Mouse (Mus musculus): ENCODE measurements at regions not wholly inside any gene's neighbourhood (a gene's known extent, or its start where the extent isn't known, plus 50 kb on each side); places are given as distances from the start of the nearest gene placed in this dataset.
A peak's percentile ranks its signal among the peaks of the same experiment; 100 is the strongest.

DNA sequence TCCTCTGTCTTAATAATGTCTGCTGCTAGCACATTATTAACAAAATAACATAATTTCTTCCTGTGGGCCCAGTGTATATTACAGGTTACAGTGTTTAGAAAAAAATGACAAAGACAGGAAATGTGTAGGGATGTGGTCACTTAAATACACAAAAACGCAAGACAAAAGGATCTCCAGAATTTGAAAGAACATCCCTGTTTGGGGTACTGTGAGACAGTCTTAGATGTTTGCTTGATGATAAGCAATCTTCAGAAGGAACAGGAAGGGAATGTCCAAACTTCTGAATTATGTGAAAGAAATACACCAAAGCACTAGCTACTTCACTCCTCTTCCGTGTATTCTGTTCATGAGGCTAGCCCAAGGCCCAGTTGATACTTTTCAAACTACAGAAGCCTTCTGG, 251.8 kb downstream of the Ptprc start:
- peaks cover 35% of the 10 kb centered on the region for H3K4me1 ChIP-seq
- no peaks in the 10 kb centered on the region for H3K9me3 ChIP-seq
- no peak overlapping the region for H3K4me3 ChIP-seq
- no peak overlapping the region for H3K9ac ChIP-seq
- 91% methylated on average over 2 of the region's 2 CpGs for WGBS
- no peaks in the 10 kb centered on the region for H3K27me3 ChIP-seq (replicated peaks)
- H3K4me2 ChIP-seq (replicated peaks): no peak overlapping the region
- ATAC-seq (ENCODE audit: low FRiP score, low read depth): no peak
- H3K27ac ChIP-seq: no peak overlapping the region
- no peaks in the 10 kb centered on the region for H3K36me3 ChIP-seq

GRCm38 (mm10) chr1:137922769-137923168, 252.7 kb downstream of the Ptprc start:
- no peaks in the 10 kb centered on the region for H3K27me3 ChIP-seq (replicated peaks)
- H3K9me3 ChIP-seq: no peaks in the 10 kb centered on the region
- no peak overlapping the region for H3K4me3 ChIP-seq
- no peak overlapping the region for H3K9ac ChIP-seq
- peaks cover 26% of the 10 kb centered on the region for H3K4me1 ChIP-seq
- ATAC-seq (ENCODE audit: low FRiP score, low read depth): no peak
- no peak overlapping the region for H3K4me2 ChIP-seq (replicated peaks)
- H3K36me3 ChIP-seq: peaks cover 4% of the 10 kb centered on the region; the same call in 1 of the 2 replicates
- 84% methylated on average over 7 of the region's 7 CpGs for WGBS
- H3K27ac ChIP-seq: no peak overlapping the region

GRCm38 (mm10) chr1:137921592-137921991, 253.9 kb downstream of the Ptprc start:
- WGBS: 91% methylated on average over 2 of the region's 2 CpGs

DNA sequence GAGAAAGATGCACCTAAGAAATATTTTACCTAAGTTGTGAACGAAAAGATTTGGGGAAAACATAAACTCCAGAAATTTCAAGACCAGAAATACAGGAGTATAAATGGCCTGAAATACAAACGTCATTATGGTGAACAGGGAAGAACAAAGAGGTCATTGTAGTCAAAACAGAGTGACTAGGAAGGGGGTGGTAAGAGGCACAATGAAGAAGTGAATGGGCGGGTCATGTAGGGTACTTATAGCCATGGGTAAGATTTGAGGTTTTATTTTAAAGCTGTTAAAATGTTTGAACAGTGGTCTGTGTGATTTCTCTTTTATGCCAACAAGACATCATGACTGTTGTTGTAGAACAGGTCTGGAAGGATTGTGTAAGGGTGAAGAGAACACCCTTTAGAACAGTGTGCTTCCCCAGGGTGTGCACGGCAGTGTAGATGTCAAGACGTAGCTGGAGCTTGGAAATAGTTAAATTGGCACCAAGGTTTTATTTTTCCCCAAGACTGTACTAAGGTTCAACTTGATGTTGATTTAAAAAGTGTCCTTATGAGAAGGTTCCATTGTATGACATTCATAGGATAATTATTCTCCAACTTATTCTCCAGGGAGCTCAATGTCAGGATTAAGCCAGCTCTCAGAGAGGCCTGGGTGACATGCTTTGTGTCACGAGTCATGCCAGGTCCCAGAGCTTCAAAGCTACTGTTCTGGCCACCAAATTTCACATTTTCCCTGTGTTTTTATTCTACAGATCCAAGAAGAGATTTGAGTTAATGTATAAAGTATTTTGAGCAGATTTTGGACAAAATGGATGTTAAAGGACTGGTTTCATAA, 255.6 kb downstream of the Ptprc start:
- Histone ChIP-seq H3K9me3 (no peaks in the 10 kb centered on the region), H3K9ac (no peak overlapping the region), H3K27me3 (replicated peaks) (no peaks in the 10 kb centered on the region), H3K4me3 (no peak overlapping the region), H3K36me3 (peaks cover 4% of the 10 kb centered on the region; the same call in 1 of the 2 replicates), H3K4me1 (peaks cover 6% of the 10 kb centered on the region; the same call in 1 of the 2 replicates), H3K4me2 (replicated peaks) (no peak overlapping the region), H3K27ac (no peak overlapping the region)
- WGBS: 57% methylated on average over 6 of the region's 6 CpGs
- ATAC-seq (ENCODE audit: low FRiP score, low read depth): no peak

More at GRCm38 (mm10) chr1:137921592-137921991, 253.9 kb downstream of the Ptprc start:
- ATAC-seq (ENCODE audit: low FRiP score, low read depth): no peak
- Histone ChIP-seq H3K9me3 (no peaks in the 10 kb centered on the region), H3K9ac (no peak overlapping the region), H3K36me3 (peaks cover 4% of the 10 kb centered on the region; the same call in 1 of the 2 replicates), H3K4me3 (no peak overlapping the region), H3K27me3 (replicated peaks) (no peaks in the 10 kb centered on the region), H3K4me2 (replicated peaks) (no peak overlapping the region), H3K4me1 (peaks cover 14% of the 10 kb centered on the region), H3K27ac (no peak overlapping the region)

DNA sequence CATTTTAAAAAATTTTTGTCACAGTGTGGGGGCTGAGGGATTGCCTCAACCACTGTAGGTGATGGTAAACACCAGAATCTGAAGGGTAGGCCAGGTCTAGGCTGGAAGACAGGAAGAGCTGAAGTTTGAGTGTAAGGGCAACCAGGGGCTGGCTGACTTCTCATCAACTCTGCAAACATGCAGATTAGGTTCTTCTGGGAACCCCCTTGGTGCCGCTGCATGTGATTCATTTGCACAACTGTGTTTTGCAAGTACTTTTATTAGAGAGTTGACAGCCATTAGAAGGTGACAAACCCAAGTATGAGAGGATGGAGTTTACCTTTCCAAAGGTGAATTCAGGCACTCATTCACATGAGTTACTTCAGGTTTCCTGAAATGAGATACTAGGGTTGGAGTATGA, 258.1 kb downstream of the Ptprc start:
- no peaks in the 10 kb centered on the region for H3K9me3 ChIP-seq
- no peak overlapping the region for H3K27ac ChIP-seq
- H3K27me3 ChIP-seq (replicated peaks): no peaks in the 10 kb centered on the region
- WGBS: 79% methylated on average over 1 of the region's 1 CpGs
- H3K4me1 ChIP-seq: peaks cover 8% of the 10 kb centered on the region; the same call in 1 of the 2 replicates
- no peak overlapping the region for H3K9ac ChIP-seq
- no peak overlapping the region for H3K4me3 ChIP-seq
- no peak overlapping the region for H3K4me2 ChIP-seq (replicated peaks)
- no peak for ATAC-seq (ENCODE audit: low FRiP score, low read depth)
- H3K36me3 ChIP-seq: peaks cover 4% of the 10 kb centered on the region; the same call in 1 of the 2 replicates

DNA sequence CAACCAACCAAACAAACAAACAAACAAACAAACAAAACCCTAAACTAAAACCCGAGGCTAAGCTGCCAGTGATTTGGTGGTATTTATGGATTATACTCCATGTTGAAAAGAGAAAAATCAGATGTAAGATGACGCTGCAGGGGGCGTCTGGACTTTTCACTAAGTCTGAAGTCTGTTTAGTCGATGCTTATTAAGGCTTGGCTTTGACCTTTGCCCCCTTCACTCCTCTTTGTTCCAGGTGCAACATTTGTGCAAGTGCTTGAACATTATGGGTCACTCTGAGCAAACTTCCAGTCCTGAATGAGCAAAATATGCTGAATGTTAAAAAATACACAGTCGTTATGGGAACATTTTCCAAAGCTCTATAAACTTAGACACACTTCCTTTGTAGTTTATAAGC, 268.6 kb downstream of the Ptprc start:
- H3K9ac ChIP-seq: no peak overlapping the region
- H3K4me2 ChIP-seq (replicated peaks): no peak overlapping the region
- no peak for ATAC-seq (ENCODE audit: low FRiP score, low read depth)
- no peak overlapping the region for H3K4me3 ChIP-seq
- H3K27ac ChIP-seq: no peak overlapping the region
- peaks cover 5% of the 10 kb centered on the region for H3K36me3 ChIP-seq
- H3K27me3 ChIP-seq (replicated peaks): no peaks in the 10 kb centered on the region
- peaks cover 29% of the 10 kb centered on the region for H3K4me1 ChIP-seq
- no peaks in the 10 kb centered on the region for H3K9me3 ChIP-seq
- 45% methylated on average over 5 of the region's 5 CpGs for WGBS

GRCm38 (mm10) chr1:137906477-137906876, 269.0 kb downstream of the Ptprc start:
- WGBS: 40% methylated on average over 3 of the region's 3 CpGs
- Histone ChIP-seq H3K4me1 (peaks cover 29% of the 10 kb centered on the region), H3K9me3 (no peaks in the 10 kb centered on the region), H3K27me3 (replicated peaks) (no peaks in the 10 kb centered on the region), H3K27ac (no peak overlapping the region), H3K9ac (no peak overlapping the region), H3K4me3 (no peak overlapping the region), H3K36me3 (peaks cover 4% of the 10 kb centered on the region), H3K4me2 (replicated peaks) (0 out of 2 replicates have a peak overlapping the region, but pooled peaks have one; percentile 25)
- ATAC-seq (ENCODE audit: low FRiP score, low read depth): no peak

DNA sequence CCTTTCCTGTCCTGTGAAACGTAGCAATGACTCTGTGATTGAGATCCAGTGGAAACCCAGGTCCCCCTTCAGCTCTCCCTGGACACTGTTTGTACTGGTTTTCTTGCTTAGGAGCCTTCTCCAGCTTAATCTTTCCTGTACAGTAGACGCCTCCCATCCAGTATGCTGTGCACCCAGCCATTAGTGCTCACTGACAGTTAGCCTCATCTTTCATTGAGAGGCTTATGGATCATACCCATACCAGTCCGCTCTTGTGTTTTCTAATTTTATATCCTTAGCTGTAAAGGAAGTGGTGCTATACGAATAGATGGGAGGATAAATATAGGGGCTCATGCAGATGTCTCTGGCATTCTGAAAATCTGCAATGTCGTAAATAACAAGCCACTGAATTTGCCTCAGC, 269.9 kb downstream of the Ptprc start:
- 54% methylated on average over 5 of the region's 5 CpGs for WGBS
- Histone ChIP-seq H3K27me3 (replicated peaks) (no peaks in the 10 kb centered on the region), H3K4me1 (peaks cover 29% of the 10 kb centered on the region), H3K4me2 (replicated peaks) (peak overlapping the region; percentile 42), H3K4me3 (no peak overlapping the region), H3K9ac (no peak overlapping the region), H3K27ac (no peak overlapping the region), H3K9me3 (no peaks in the 10 kb centered on the region), H3K36me3 (no peaks in the 10 kb centered on the region)
- ATAC-seq (ENCODE audit: low FRiP score, low read depth): no peak

DNA sequence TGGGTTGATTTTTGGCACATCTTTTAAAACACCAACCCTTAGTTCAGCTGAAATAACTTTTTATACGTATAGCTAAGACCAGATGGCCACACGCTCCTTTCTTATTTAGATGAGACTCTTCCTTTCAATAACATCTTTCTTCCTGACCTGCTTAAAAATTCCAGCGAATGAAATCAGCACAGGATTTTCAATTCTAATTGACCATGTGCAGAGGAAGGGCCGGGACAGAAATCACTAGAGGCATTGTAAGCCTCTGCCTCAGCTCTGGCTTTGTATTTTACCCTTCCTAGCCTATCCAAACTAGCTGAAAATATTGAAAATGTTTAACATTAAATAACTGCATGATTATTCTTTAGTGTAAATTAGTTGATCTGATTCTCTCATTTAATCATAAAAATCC, 272.2 kb downstream of the Ptprc start:
- Histone ChIP-seq H3K9me3 (no peaks in the 10 kb centered on the region), H3K4me1 (peaks cover 28% of the 10 kb centered on the region), H3K36me3 (no peaks in the 10 kb centered on the region), H3K4me2 (replicated peaks) (peak overlapping the region; percentile 63), H3K9ac (0 out of 2 replicates have a peak overlapping the region, but pooled peaks have one; percentile 35), H3K4me3 (no peak overlapping the region), H3K27ac (no peak overlapping the region), H3K27me3 (replicated peaks) (no peaks in the 10 kb centered on the region)
- 7% methylated on average over 4 of the region's 4 CpGs for WGBS
- ATAC-seq (ENCODE audit: low FRiP score, low read depth): no peak

DNA sequence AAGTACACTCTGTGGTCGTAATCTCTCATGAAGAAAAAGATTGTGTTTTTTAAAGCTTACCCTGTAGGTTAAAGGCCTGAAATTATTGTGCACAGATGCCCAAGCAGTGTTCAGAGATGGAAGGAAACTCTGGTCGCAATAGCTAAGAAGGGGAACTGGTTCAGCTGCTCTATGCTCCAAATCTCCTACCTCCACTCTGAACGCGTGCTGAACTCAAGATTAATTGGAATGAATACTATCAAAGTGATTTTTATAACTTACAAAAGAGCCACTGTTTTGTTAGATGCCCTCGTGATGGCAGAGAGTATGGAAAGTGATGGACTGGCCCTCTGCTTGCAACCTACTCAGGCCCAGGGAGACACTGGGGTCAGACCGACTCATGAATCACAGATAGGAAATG, 272.6 kb downstream of the Ptprc start:
- Histone ChIP-seq H3K4me2 (replicated peaks) (peak overlapping the region; percentile 63), H3K9ac (peak overlapping the region; percentile 69; the same call in 1 of the 2 replicates), H3K27me3 (replicated peaks) (no peaks in the 10 kb centered on the region), H3K4me1 (peaks cover 27% of the 10 kb centered on the region), H3K27ac (no peak overlapping the region; the same call in 1 of the 2 replicates), H3K36me3 (no peaks in the 10 kb centered on the region), H3K9me3 (no peaks in the 10 kb centered on the region), H3K4me3 (peak overlapping the region; percentile 33)
- 16% methylated on average over 6 of the region's 6 CpGs for WGBS
- ATAC-seq (ENCODE audit: low FRiP score, low read depth): no peak

GRCm38 (mm10) chr1:137901996-137902395, 273.5 kb downstream of the Ptprc start:
- Histone ChIP-seq H3K9ac (peak overlapping the region; percentile 69), H3K27ac (no peak overlapping the region), H3K9me3 (no peaks in the 10 kb centered on the region), H3K4me3 (peak overlapping the region; percentile 33), H3K4me2 (replicated peaks) (peak overlapping the region; percentile 63), H3K36me3 (no peaks in the 10 kb centered on the region), H3K4me1 (peaks cover 26% of the 10 kb centered on the region), H3K27me3 (replicated peaks) (no peaks in the 10 kb centered on the region)
- ATAC-seq (ENCODE audit: low FRiP score, low read depth): no peak
- WGBS: 38% methylated on average over 4 of the region's 4 CpGs

- Histone ChIP-seq H3K4me3 (peak overlapping the region; percentile 66), H3K4me2 (replicated peaks) (peak overlapping the region; percentile 63), H3K4me1 (peaks cover 19% of the 10 kb centered on the region), H3K27ac (peak overlapping the region; percentile 86; the same call in 1 of the 2 replicates), H3K9me3 (no peaks in the 10 kb centered on the region), H3K9ac (peak overlapping the region; percentile 69), H3K36me3 (no peaks in the 10 kb centered on the region), H3K27me3 (replicated peaks) (no peaks in the 10 kb centered on the region)
- ATAC-seq (ENCODE audit: low FRiP score, low read depth): no peak
- WGBS: 32% methylated on average over 5 of the region's 5 CpGs
Observed at GRCm38 (mm10) chr1:137901211-137901610, 274.3 kb downstream of the Ptprc start.

All from neural tube, embryonic 12.5 days (tissue).